Mouse (Mus musculus) brain, embryonic 14.5 days (tissue): ENCODE measurements around the gene Zc3h10.

Source experiments
- CTCF ChIP-seq: fragments of 200-500 bp; IDR thresholded peaks from 2 replicates; pipeline ENCODE4 v1.5.1; 2012; ENCODE audit warnings: inconsistent platforms, mild to moderate bottlenecking, moderate library complexity, borderline replicate concordance; ENCODE audit not compliant: insufficient read depth, insufficient read length; ENCODE audit errors: extremely low read depth
- POLR2A ChIP-seq: fragments of 200-500 bp; IDR thresholded peaks from 2 replicates; pipeline ENCODE4 v1.6.1; 2012; ENCODE audit warnings: mild to moderate bottlenecking, inconsistent platforms, borderline replicate concordance; ENCODE audit not compliant: poor library complexity, insufficient read depth, insufficient read length, severe bottlenecking; ENCODE audit errors: extremely low read depth

DNA sequence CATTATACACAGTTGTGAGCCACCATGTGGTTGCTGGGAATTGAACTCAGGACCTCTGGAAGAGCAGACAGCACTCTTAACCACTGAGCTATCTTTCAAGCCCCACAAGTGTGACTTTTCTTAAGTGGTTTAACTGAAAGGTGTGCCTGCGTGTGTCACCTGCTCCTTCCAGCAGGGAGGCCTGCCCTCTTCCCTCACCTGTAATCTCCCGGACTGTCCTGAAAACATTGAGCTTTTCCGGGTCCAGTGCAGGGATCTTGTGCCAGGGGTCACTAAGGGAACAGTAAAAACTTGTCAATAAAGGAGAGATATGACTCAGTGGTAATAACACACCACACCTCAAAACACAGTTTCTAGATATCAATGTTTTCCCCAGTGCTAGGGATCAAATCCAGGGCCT, 31.7 kb upstream of the Zc3h10 start:
- TF ChIP-seq CTCF (no peak), POLR2A (no peak)
